Mouse (Mus musculus): ENCODE data around the gene Tnnc2.

GRCm38 (mm10) chr2:164776801-164777200, 3.0 kb downstream of the Tnnc2 start:
- TF ChIP-seq POLR2A (IDR thresholded peaks at IDR 0.05; ENCODE audit: low read depth, low read length): no peak
- TF ChIP-seq CTCF (IDR thresholded peaks at IDR 0.05; ENCODE audit: extremely low read depth, insufficient read depth, insufficient read length, insufficient replicate concordance): no peak

Measured in spleen, adult 2 months (tissue).